Comparison of ENCODE assay signal across 8 mouse cellular contexts in genomic region chr7:139979011-139979719, GRCm38 (mm10). TPM values are rescaled to one million over a fixed set of nuclear protein-coding genes. Genes with fewer than 3 reads are reported as not detected.
DNase-seq lines count a peak whose midpoint lies in the region; ATAC-seq and TF ChIP-seq lines count a peak whose summit lies in the region.
"Had no signal": no experiment of that assay in that cellular context is flagged by ENCODE, and none has a peak within 500 bp of the region (broad histone marks: within the 10 kb centered on the region; RNA-seq: fewer than 3 reads in every experiment).

No protein-coding gene starts in this region.

- peak overlapping the region; percentile 83 for H3K4me2 ChIP-seq in embryonic facial prominence, embryonic 12.5 days (replicated peaks)
- H3K4me2 ChIP-seq in hindbrain, postnatal 0 days (ENCODE audit: low read depth, low read length), result peak overlapping the region; percentile 76

- no peak overlapping the region for H3K27ac ChIP-seq in embryonic facial prominence, embryonic 12.5 days
- 0 out of 2 replicates have a peak overlapping the region, but pooled peaks have one; percentile 17 for H3K27ac ChIP-seq in hindbrain, postnatal 0 days
- H3K27ac ChIP-seq in macrophage, result peak overlapping the region; percentile 99

- H3K9ac ChIP-seq in embryonic facial prominence, embryonic 12.5 days, result peak overlapping the region; percentile 24; the same call in 1 of the 2 replicates
- peak overlapping the region; percentile 50 for H3K9ac ChIP-seq in hindbrain, postnatal 0 days (replicated peaks; ENCODE audit: low read length)

- peak; percentile 18 to 20 for DNase-seq in left cerebral cortex, postnatal 25 days (ENCODE audit: low spot score in 2 of 2)
- DNase-seq in left cerebral cortex, adult 11 months (ENCODE audit: low spot score), result no peak
- peak; percentile 14 for DNase-seq in hindbrain, postnatal 0 days (ENCODE audit: low spot score)
- DNase-seq in urinary bladder, postnatal 36 days (ENCODE audit: low spot score in 2 of 2), result no peak
- no peak for DNase-seq in thymus, postnatal 14 days

- no peak for TF ChIP-seq CTCF in hindbrain, postnatal 0 days (IDR thresholded peaks at IDR 0.05; ENCODE audit: low read depth)

- H3K79me2 ChIP-seq in macrophage (ENCODE audit: inconsistent target), result peaks cover 24% of the 10 kb centered on the region

- WGBS in embryonic facial prominence, embryonic 12.5 days, result 48% methylated on average over 13 of the region's 13 CpGs
- WGBS in hindbrain, postnatal 0 days, result 38% methylated on average over 13 of the region's 13 CpGs
- WGBS in macrophage (ENCODE audit: missing documents), result 30% methylated on average over 13 of the region's 13 CpGs

- peak overlapping the region; percentile 59 for H3K4me3 ChIP-seq in embryonic facial prominence, embryonic 12.5 days
- H3K4me3 ChIP-seq in hindbrain, postnatal 0 days (ENCODE audit: low read length), result peak overlapping the region; percentile 44
- H3K4me3 ChIP-seq in macrophage (ENCODE audit: inconsistent target), result no peak overlapping the region

- H3K9me3 ChIP-seq in embryonic facial prominence, embryonic 12.5 days, result no peaks in the 10 kb centered on the region
- H3K9me3 ChIP-seq in hindbrain, postnatal 0 days (ENCODE audit: low read length), result no peaks in the 10 kb centered on the region

- ATAC-seq in embryonic facial prominence, embryonic 12.5 days (ENCODE audit: insufficient number of reproducible peaks, insufficient read depth, low FRiP score, low TSS enrichment), result peak; percentile 25; the same call in 1 of the 2 replicates
- peak; percentile 66 for ATAC-seq in hindbrain, postnatal 0 days

- no peaks in the 10 kb centered on the region for H3K27me3 ChIP-seq in embryonic facial prominence, embryonic 12.5 days
- no peaks in the 10 kb centered on the region for H3K27me3 ChIP-seq in hindbrain, postnatal 0 days (ENCODE audit: insufficient read depth, low read length)

- peaks cover 9% of the 10 kb centered on the region; the same call in 1 of the 2 replicates for H3K4me1 ChIP-seq in embryonic facial prominence, embryonic 12.5 days
- no peaks in the 10 kb centered on the region for H3K4me1 ChIP-seq in hindbrain, postnatal 0 days (ENCODE audit: insufficient read depth, low read length)

- H3K36me3 ChIP-seq in embryonic facial prominence, embryonic 12.5 days, result no peaks in the 10 kb centered on the region
- no peaks in the 10 kb centered on the region for H3K36me3 ChIP-seq in hindbrain, postnatal 0 days (ENCODE audit: insufficient read depth, low read length)
- peaks cover 24% of the 10 kb centered on the region for H3K36me3 ChIP-seq in macrophage (ENCODE audit: inconsistent target)

- intact Hi-C loops in left cerebral cortex, postnatal 25 days (cut with DNase I), result loop anchor here (10.0 kb wide), 1 partner anchor 156 kb away; the partner anchor contains the start of gene Mtg1

RNA-seq across cellular contexts. Expression of gene 6430531B16Rik, which starts 0.6 kb away (rescaled TPM):
- total RNA-seq in left cerebral cortex, postnatal 25 days (2021), result 1 to 10 TPM in 1 of 2 experiments, under 1 TPM in 1; 0.96 to 1.1 TPM
- 0.14 and 0.92 TPM in 2 replicates for polyA plus RNA-seq in embryonic facial prominence, embryonic 12.5 days (2016; fragmentation: Nextera tagmentation; extraction: Ambion mirVana)
- total RNA-seq in hindbrain, postnatal 0 days (2014; rRNA removed), result 2.9 TPM in 1 of 2 replicates, not detected in the other
- polyA plus RNA-seq in hindbrain, postnatal 0 days (2015; fragmentation: Nextera tagmentation; extraction: Ambion mirVana), result 1.3 and 1.8 TPM in 2 replicates
- total RNA-seq in macrophage (2018; cell fraction: chromatin; rRNA removed), result 1 to 10 TPM in 17 of 26 experiments, under 1 TPM in 5, not detected in 4; 0.52 to 9.6 (median 1.7) TPM
- under 1 TPM in 17 of 26 experiments, not detected in 9; 0.05 to 0.35 (median 0.20) TPM for total RNA-seq in macrophage (2018; cell fraction: cytosol; rRNA removed)
- 10 to 100 TPM in 1 of 26 experiments, 1 to 10 TPM in 6, under 1 TPM in 11, not detected in 8; 0.29 to 10.1 (median 0.83) TPM for total RNA-seq in macrophage (2018; cell fraction: nucleus; rRNA removed)
- polyA plus RNA-seq in macrophage (2018), result 0.23 to 0.38 TPM in 2 of 3 replicates, not detected in the other
- total RNA-seq: adrenal gland, postnatal 36 days had no signal

RNA-seq across cellular contexts. Expression of gene Adam8, which starts 13.2 kb away (rescaled TPM):
- 1 to 10 TPM; 2.6 to 2.7 TPM for total RNA-seq in left cerebral cortex, postnatal 25 days (2021)
- 2.3 and 2.8 TPM in 2 replicates for polyA plus RNA-seq in embryonic facial prominence, embryonic 12.5 days (2016; fragmentation: Nextera tagmentation; extraction: Ambion mirVana)
- total RNA-seq in hindbrain, postnatal 0 days (2014; rRNA removed), result 1.7 and 2.2 TPM in 2 replicates
- 0.48 and 0.57 TPM in 2 replicates for polyA plus RNA-seq in hindbrain, postnatal 0 days (2015; fragmentation: Nextera tagmentation; extraction: Ambion mirVana)
- 1,000 to 10,000 TPM in 7 of 26 experiments, 100 to 1,000 TPM in 19; 146 to 1,912 (median 371) TPM for total RNA-seq in macrophage (2018; cell fraction: chromatin; rRNA removed)
- 100 to 1,000 TPM in 23 of 26 experiments, 10 to 100 TPM in 3; 96.7 to 475 (median 196) TPM for total RNA-seq in macrophage (2018; cell fraction: cytosol; rRNA removed)
- 1,000 to 10,000 TPM in 1 of 26 experiments, 100 to 1,000 TPM in 25; 153 to 2,204 (median 378) TPM for total RNA-seq in macrophage (2018; cell fraction: nucleus; rRNA removed)
- polyA plus RNA-seq in macrophage (2018), result 169 to 1,404 TPM (median 407 TPM) in 3 replicates

RNA-seq across cellular contexts. Expression of gene Utf1, which starts 35.6 kb away (rescaled TPM):
- not detected for total RNA-seq in left cerebral cortex, postnatal 25 days (2021)
- 0.22 TPM in 1 of 2 replicates, not detected in the other for polyA plus RNA-seq in embryonic facial prominence, embryonic 12.5 days (2016; fragmentation: Nextera tagmentation; extraction: Ambion mirVana)
- not detected in 2 replicates for total RNA-seq in hindbrain, postnatal 0 days (2014; rRNA removed)
- not detected in 2 replicates for polyA plus RNA-seq in hindbrain, postnatal 0 days (2015; fragmentation: Nextera tagmentation; extraction: Ambion mirVana)
- not detected for total RNA-seq in macrophage (2018; cell fraction: chromatin; rRNA removed)
- not detected for total RNA-seq in macrophage (2018; cell fraction: cytosol; rRNA removed)
- total RNA-seq in macrophage (2018; cell fraction: nucleus; rRNA removed), result not detected
- polyA plus RNA-seq in macrophage (2018), result not detected in 3 replicates
- total RNA-seq: adrenal gland, postnatal 36 days had no signal

RNA-seq across cellular contexts. Expression of gene Zfp511, which starts 57.0 kb away (rescaled TPM):
- 10 to 100 TPM; 26.5 to 27.5 TPM for total RNA-seq in left cerebral cortex, postnatal 25 days (2021)
- 37.9 and 39.6 TPM in 2 replicates for polyA plus RNA-seq in embryonic facial prominence, embryonic 12.5 days (2016; fragmentation: Nextera tagmentation; extraction: Ambion mirVana)
- total RNA-seq in hindbrain, postnatal 0 days (2014; rRNA removed), result 23.3 and 42.9 TPM in 2 replicates
- polyA plus RNA-seq in hindbrain, postnatal 0 days (2015; fragmentation: Nextera tagmentation; extraction: Ambion mirVana), result 60.5 and 63.9 TPM in 2 replicates
- 10 to 100 TPM; 12.0 to 45.5 (median 27.2) TPM for total RNA-seq in macrophage (2018; cell fraction: chromatin; rRNA removed)
- 10 to 100 TPM in 25 of 26 experiments, 1 to 10 TPM in 1; 9.9 to 19.4 (median 14.2) TPM for total RNA-seq in macrophage (2018; cell fraction: cytosol; rRNA removed)
- 10 to 100 TPM in 25 of 26 experiments, 1 to 10 TPM in 1; 7.9 to 49.5 (median 21.9) TPM for total RNA-seq in macrophage (2018; cell fraction: nucleus; rRNA removed)
- 11.9 to 14.7 TPM (median 14.1 TPM) in 3 replicates for polyA plus RNA-seq in macrophage (2018)

RNA-seq across cellular contexts. Expression of gene Tubgcp2, which starts 57.3 kb away (rescaled TPM):
- 10 to 100 TPM; 32.8 to 35.3 TPM for total RNA-seq in left cerebral cortex, postnatal 25 days (2021)
- 73.8 and 82.9 TPM in 2 replicates for polyA plus RNA-seq in embryonic facial prominence, embryonic 12.5 days (2016; fragmentation: Nextera tagmentation; extraction: Ambion mirVana)
- total RNA-seq in hindbrain, postnatal 0 days (2014; rRNA removed), result 61.7 and 63.7 TPM in 2 replicates
- 58.3 TPM in 2 replicates for polyA plus RNA-seq in hindbrain, postnatal 0 days (2015; fragmentation: Nextera tagmentation; extraction: Ambion mirVana)
- total RNA-seq in macrophage (2018; cell fraction: chromatin; rRNA removed), result 10 to 100 TPM; 11.1 to 38.0 (median 25.2) TPM
- 10 to 100 TPM; 12.3 to 18.7 (median 14.6) TPM for total RNA-seq in macrophage (2018; cell fraction: cytosol; rRNA removed)
- total RNA-seq in macrophage (2018; cell fraction: nucleus; rRNA removed), result 10 to 100 TPM in 24 of 26 experiments, 1 to 10 TPM in 2; 9.0 to 45.0 (median 18.9) TPM
- 12.5 to 29.2 TPM (median 21.1 TPM) in 3 replicates for polyA plus RNA-seq in macrophage (2018)

Comparison
In these comparisons a context has a peak if more than half of its experiments do, and no peak if none do; other contexts are left out.
1. DNase-seq: peak in left cerebral cortex, postnatal 25 days (2 of 2) and hindbrain, postnatal 0 days (single experiment); none in left cerebral cortex, adult 11 months (single experiment), urinary bladder, postnatal 36 days (0 of 2) and thymus, postnatal 14 days (single experiment).
2. RNA of gene Adam8, which starts 13.2 kb away (polyA plus RNA-seq): 169 to 1,404 TPM in macrophage; 2.3 to 2.8 TPM in embryonic facial prominence, embryonic 12.5 days and 0.48 to 0.57 TPM in hindbrain, postnatal 0 days; every median in the first group is over 10 times any median in the second.